Mouse (Mus musculus): ENCODE results near the gene Hoxa6.

The Hoxa6 gene

DNA sequence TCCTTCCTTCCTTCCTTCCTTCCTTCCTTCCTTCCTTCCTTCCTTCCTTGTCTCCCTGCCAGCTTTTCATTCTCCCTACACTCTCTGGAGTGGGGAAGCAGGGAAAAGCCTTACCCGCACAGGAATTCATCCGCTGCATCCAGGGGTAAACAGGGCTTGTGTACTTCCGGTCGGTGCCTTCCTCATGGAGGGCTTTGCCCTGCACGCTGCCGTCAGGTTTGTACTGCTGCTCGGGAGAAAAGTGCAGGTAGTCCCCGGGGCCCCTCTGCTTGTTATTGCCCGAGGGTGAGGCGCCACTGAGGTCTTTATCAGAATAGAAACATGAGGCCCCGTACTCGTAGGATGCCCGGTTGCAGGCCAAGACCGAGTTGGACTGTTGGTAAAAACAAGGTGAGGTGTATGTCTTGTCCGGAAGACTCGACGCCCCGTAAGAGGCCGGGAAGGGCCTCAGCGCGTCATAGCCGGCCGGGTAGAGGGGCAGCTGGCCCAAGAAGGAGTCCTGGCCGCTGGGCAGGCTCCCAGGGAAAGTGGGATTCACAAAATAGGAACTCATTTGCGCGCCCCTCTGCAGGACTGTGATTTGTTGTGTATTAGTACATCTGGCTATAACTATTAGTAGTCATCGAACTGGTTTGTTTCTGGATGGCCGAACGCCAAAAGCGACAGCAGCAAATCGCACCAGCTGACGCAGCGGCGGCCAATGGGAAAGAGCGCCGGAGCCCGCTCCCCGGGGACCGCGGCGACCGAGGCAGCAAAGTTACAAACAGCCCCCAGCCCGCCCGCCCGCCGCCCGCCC, at the start of gene Hoxa6:
Hoxa6 (minus strand) TSS at position 651 of the 796 bp plus-strand sequence.
- DNase-seq (ENCODE audit: low spot score in 2 of 2), result no peak

DNA sequence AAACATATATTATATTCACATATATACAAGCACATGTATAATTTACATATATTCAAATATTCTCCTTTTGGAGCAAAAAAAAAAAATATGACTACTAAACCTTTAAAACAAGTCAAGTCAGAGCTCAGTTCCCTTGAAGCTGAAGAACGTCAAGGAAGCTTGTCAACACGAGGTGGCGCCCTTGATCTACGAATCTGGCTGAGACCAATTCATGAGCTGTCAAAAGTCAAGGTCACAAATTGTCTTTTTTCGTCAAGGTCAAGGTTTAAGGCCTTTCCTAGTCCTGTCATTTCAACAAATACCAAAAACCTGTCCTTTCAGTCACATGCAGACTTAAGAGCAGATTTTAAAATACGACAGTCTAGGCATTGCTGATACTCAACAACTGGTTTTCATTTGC, 48.4 kb upstream of the Hoxa6 start:
- peak; percentile 64 to 66 for DNase-seq (ENCODE audit: low spot score in 2 of 2)

DNA sequence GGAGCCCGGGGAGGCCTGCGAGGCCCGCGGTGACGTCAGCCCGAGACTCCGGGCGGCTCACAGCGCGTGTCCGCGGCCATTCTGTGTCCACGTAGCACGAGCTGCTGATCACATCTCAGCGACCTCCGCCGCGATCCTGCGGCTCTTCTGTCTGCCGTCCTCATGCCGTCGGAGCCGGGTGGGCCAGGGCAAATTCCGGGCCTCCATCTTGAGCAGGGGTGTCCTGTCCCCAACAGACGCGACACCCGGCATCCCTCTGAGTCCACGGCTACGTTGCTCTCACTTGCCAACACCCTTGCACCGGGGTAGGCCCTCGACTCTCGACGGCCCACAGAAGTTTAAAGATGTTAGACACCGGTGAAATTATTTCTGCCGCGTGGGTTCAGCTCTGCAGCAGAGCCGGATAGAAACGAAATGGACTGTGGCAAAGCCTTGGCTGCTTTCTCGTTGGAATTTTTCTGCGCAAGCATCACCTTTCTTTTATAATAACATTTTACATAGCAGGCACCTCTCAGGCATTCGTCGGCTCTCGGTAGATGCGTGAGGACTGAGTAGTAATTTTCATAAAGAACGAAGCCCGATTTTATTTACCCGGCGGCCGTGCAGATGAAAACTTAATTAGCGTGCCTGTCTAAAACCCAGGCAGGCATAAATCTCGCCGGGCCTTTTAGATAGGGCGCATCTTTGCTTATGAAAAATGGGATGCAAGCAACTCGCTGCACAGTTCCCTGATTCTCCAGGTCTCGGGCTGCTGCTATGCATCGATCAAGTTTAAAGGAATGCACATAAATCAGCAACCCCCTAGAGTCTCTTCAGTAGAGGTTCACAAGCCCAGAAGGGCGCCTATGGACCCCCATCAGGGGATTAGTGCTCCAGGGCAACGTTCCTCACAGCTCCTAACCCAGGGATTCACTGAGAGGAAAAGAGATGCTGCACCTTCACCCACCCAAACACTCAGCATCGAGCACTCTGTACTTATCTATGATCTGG, 45.3 kb upstream of the Hoxa6 start:
- DNase-seq (ENCODE audit: low spot score in 2 of 2), result no peak

DNA sequence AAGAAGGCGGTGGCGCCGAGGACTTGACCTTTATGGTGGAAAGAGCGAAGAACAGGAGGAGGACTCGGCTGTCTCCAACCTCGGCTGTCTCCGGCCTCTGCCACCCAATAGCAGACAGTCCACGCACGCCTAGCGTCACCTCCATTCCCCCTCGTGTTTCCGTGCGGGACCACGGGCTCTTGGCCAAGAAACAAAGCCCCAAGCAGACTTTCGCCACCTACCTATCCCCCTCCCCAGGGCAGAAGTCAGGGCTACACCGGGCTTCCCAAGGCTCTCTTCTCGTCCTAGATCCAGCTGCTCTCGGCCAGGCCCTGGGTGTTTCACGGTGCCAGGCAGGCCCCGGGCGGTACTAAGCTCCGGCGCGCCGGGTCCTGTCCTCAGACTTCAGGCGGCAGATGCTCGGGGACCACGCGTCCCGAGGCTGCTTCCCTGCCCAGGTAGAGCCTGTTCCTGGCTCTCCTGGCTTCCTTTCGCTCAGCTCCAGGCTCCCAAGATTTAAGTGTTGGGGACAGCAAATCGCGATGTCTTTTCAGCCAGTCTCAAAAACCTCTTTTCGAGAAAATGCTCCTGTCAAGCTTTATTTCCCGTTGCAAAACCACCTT, 44.4 kb upstream of the Hoxa6 start:
- DNase-seq (ENCODE audit: low spot score in 2 of 2), result no peak

DNA sequence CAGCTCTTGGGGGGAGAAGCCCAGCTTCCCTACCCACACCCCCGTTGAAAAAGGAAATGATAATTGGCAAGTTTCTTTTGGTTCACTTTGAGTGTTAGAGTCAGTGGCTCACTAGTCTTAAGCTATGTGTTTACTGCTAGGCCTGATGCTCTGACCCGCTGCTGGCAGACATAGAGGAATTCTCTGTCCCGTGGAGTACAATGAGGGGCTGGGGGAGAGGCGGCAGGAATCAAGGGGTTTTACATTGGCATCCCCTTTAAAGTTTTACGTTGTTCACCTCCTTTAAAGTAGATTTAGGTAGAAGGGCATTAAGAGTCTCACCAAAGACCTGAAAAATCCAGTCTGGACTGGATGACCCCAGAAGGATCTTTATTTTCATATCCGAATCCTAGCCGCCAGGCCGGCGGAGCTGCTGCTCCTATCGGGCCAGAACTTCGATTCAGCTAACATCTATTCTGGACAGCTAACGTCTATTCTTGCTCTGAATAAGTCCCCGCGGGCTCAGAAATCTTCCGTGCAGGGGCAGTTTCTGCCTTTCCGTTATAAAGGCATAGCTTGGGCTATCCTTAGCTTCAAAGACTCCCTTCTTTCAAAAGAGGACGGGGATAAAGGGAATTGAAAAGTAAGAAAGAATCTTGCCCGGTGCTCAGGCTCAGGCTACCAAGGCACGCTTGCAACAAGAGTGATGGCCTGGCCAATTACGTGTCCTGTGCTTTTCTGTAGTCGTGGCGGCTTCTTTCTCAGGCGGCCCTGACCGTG, 43.7 kb upstream of the Hoxa6 start:
- DNase-seq (ENCODE audit: low spot score in 2 of 2), result no peak

DNA sequence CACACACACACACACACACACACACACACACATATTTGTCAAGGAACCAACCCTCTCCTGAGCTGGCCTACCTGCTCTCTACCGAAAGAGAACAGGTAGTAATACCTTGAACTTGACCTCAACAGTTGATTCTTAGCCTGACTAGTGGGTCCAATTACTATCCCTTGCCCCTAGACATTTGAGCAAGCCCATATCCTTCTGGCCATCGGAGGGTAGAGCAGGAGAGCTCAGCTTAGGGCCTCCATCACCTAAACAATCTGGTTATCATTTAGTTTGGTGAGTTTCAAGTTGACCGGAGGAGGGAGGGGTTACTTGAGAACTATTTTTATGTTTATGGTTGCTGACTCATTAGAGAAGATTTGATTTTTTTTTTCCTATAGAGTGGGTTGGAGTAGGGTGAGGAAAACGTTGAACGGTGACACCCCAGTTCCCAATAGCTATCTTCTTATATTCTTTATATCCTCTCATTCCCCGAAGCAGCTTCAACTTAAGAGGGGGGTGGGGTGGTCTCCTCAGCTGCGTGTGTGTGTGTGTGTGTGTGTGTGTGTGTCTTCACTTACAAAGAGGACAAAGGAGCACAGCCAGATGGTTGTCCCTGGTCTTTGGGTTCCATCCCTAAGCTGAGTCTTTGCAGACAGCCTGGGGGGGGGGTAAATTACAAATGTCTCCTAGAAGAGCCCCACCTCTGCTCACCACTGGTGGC, 42.8 kb upstream of the Hoxa6 start:
- no peak for DNase-seq (ENCODE audit: low spot score in 2 of 2)

DNA sequence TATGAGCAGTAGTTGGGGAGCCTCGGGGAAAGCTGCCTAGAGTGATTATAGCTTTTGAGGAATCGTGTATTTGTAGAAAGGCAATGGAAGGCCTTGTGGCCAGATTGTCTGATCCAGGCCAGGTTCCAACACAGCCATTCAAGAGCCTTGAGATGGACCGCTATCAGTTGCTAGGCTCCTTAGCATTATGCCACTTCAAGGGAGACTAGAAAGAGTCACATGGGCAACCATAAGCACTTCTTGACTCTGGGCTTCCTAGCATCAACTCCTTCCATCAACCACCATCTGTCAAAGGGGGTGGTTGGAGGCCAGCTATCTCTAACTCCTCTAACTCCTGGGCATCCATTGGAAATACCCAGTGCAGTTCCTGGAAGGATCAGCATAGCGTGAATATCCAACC, 41.3 kb upstream of the Hoxa6 start:
- DNase-seq (ENCODE audit: low spot score in 2 of 2), result no peak

DNA sequence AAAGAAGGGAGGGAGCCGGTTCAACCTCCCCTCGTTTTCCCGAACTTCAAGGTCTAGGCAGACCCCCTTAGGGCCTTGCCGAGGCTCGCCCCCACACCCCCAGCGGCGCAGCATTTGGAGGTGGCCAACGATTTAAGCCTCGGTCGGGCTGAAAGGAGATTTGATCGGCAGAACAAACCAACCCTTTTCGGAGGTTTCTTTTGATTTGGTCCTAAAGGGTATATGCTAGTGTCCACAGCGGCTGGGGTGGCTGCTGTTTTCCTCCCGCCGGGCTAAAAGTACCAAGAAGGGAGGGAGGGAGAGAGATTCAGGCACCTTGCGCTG, 40.9 kb upstream of the Hoxa6 start:
- DNase-seq (ENCODE audit: low spot score in 2 of 2), result no peak

DNA sequence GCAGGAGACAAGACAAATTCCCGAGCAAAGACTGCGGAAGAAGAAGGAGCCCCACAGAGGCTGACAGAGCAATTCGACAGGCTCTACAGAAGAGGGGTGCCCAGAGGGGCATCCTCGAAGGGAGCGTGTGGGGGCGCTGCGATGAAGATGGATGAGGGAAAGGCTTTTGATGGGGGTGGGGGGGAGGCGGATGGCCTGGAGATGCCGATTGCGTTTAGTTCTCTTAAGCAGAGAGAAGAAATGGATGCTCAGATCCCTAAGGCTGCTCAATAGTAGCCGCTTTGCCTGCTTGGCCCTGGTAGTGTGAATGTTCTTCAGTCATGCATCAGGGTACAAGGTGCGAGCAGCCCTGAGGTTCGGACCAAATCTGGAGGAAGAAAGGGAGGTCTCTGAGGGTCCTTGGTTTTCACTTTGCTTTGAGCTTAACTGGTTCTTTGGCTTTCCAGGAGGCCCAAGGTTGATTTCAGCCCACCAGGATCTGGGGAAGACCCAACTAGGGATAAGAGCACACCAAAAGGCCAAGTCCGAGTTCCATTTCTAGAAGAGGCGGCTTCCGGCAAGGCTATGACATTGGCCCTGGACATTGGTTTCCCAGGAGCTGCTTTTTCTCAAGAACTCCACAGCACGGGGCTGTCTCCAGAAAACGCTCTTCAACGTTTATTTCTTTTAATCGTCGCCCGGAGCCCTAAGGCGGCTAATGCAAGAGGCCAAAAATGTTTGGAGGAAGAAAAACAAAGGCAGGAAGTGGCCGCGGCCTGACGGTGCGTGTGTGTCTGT, 40.3 kb upstream of the Hoxa6 start:
- no peak for DNase-seq (ENCODE audit: low spot score in 2 of 2)

DNA sequence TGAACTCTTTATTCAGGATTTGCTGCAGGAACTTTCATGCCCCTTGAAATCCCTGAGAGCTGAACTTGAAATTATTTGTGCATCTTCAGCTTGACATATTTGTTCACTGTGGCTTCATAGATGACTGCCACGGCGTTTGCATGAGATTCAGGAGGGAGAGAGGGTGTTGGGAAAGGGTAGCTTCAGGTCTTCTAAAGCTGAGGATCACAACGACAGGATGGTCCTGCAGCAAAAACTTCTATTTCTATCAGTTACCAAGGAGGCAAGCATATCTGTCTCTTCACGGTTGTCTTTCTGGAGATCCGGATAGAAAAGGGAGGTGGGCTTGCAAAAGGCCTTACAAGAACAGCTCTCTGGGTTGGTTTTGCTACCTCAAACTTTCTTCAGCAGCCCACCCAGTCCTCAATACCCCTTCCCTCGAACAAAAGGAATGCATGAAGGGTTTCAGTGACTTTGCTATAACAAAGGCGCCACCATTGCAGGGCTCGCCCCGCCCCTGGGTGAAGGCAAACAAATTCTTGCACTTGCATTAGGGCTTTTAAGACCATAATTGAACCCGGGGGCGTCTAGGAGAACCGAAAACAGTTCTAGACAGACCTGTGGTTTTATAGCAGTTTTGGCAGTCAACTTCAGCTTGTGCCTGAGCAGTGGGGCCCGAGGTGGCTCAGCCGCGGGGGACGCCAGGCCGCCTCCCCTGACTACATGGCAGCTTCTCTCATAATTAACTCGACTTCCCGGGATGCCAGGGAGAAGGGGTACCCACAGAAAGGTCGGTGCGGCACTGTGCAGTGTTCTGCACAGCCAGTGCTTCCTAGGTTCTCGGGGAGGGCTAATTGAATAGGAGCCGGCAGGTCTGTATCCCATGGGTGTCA, 39.5 kb upstream of the Hoxa6 start:
- DNase-seq (ENCODE audit: low spot score in 2 of 2), result no peak

DNA sequence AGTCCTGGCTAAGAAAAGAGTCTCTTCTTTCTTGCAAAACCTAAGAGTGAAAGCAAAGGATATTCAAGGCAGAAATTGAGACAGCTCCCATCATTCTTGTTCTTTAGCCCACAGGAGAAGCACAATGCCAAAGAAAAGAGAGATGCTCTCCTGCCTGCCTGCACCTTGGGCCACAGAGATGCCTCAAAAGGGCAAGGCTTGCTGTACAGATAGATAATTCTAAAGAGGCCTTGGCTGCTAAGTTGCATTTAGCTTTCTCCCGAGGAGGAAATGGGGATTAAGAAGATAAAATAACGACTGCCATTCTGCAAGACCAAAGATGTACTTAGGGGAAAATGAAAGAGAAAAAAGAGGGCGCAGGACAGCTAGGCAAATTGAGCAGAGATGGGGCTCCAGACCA, 38.4 kb upstream of the Hoxa6 start:
- DNase-seq (ENCODE audit: low spot score in 2 of 2), result no peak

DNA sequence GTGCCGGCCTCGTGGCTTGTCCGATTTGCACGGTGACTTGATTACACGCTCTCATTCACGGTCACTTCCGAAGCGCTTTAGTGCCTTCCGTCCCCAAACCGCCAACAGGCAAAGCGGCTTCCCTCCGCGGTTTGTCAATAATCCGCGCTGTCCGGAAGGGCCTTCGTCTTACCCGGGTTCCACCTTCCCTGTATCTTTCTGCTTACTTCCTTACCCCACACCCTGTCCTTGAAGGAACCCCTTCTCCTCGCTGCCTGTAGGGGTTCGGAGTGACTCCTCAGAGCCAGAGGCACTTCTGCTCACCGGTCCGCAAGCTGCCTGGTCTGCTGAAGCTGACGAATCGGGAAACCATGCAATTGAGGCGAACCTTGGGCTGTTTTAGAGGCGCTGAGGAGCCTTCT, 37.9 kb upstream of the Hoxa6 start:
- no peak for DNase-seq (ENCODE audit: low spot score in 2 of 2)

DNA sequence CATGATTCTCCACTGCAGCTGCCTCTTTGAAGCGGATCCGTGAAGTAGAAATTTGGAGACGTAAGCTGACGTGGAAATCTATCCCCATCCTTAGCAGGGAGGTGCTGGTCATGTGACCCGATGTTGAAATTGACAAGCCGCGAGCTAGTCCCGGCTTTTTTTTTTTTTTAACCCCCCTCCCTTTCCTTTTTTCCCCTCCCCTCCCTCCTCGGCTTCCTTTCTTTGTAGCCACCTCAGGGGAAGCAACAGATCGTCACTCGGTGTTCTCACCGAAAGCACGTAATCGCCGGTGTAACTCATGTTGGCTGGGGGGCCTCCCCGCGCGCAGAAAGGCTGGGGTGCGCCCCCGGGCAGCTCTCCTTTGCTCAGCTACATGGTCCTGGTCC, 37.2 kb upstream of the Hoxa6 start, which contains the start of gene Hoxa11:
Hoxa11 (minus strand) TSS at position 54 of the 386 bp plus-strand sequence.
- no peak for DNase-seq (ENCODE audit: low spot score in 2 of 2)

DNA sequence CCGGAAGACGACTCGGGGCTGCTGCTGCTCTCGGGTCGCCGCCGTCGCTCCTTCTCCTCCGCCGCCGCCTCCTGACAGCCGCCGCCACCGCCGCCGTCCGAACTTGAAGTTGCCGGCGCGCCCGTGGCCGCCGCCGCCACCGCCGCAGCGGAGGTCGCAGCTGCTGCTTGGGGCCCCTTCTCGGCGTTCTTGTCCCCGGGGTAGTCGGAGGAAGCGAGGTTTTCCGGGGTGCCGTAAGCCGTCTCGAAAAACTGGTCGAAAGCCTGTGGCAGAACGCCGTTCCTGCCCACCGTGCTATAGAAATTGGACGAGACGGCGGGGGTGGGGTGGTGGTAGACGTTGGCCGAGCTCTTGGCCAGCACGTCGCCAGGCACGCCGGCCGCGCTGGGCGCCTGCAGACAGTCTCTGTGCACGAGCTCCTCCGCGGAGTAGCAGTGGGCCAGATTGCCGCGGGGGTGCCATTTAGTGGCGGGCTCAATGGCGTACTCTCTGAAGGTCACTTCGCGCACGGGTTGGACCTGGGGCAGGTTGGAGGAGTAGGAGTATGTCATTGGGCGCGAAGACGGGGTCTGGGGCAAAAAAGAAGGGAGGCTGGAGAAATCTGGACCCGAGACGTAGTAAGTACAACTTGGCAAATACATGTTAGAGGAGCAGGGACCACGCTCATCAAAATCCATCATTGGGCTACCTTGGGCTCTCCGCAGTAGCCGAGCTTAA, 36.7 kb upstream of the Hoxa6 start:
- no peak for DNase-seq (ENCODE audit: low spot score in 2 of 2)

DNA sequence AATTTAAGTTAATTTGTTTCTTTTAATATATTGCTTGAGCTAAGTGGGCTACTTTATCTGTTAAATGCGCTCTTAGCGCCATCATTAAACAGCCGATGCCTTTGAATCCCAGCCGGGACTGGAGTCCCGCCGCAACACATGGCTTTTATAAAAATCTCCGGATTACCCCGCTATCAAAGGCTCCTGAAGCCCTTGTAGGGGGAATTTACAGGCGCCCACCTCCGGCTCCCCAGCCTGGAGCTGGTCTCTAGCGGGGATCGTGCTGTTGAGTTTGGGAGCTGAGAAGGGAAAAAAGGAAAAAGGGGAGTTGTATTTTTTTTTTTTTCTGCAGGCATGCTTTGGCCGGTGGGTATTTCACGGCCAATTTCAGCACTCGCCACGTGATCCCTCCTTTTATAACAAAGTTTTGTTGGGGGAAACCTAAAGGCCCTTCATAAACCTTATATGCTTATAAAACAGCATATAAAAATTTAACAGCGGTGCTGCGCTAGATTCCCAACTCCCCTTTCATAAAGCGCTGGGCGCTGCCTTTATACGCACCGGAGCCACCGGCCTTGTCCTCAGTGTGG, 36.0 kb upstream of the Hoxa6 start:
- no peak for DNase-seq (ENCODE audit: low spot score in 2 of 2)

DNA sequence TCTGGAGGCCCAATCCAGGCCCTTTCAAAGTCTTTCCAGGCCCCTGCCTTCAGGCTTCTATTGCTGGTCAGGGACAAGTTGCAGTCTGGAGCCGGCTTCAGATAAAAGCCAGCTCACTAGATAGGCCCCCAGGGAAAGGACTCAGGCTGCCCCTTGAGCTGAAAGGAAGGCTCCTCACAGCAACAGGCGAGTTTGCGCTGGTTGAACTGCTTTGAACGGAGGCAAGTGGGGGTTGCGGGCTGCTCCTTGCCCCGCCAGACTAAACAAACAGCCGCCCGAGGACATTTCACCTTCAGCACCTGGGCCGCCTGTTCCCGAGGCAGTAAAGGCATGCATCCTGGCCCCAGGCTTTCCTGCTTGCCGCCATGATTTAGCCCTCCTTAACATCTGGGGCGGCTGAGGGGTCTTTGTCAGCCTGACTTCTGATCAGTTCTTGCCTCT, 35.2 kb upstream of the Hoxa6 start:
- DNase-seq (ENCODE audit: low spot score in 2 of 2), result no peak

DNA sequence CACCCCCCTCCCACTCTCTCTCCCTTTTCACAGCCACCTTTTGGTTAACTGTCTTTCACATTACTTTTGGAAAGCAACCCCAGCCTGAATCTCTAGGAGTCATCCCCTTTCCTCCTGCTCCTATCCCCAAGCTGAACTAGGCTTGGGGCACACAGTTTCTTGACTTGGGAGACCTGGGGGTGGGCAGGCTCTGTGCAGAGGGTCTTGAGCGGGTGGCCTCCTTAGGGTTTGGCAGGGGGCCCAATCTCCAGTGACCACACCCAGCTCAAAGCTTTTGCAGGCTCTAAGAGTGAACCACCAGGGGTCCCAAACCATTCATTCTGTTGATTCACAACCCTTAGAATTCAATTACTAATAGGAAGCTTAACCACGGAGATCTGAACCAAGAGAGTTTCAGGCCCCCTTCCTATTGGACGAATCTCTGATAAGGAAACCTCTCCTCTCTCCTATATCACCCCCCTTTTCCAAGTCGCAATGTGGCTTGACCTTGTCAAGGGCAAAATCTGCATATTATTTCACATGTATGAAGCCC, 34.3 kb upstream of the Hoxa6 start:
- no peak for DNase-seq (ENCODE audit: low spot score in 2 of 2)
